Mouse (Mus musculus) intestine, embryonic 16.5 days (tissue): Measurements from ENCODE around the gene Apol7a. TPM values are rescaled to one million over a fixed set of nuclear protein-coding genes. Genes with fewer than 3 reads are reported as not detected.
"Not testable (repeated sequence)": the region's sequence is repeated elsewhere in the genome, so short reads cannot be mapped to it uniquely, and the experiment has no call there.

Source experiments
- ATAC-seq: fragments of 200-750 bp; cut with Nextera tagmentation; 2 replicates; pipeline ENCODE4 v1.8.0; 2017; ENCODE audit warnings: moderate TSS enrichment, moderate library complexity
- H3K27ac ChIP-seq: fragments of 300-500 bp; sonication (generic); 2 replicates; pipeline ENCODE4 v1.5.1; 2014; ENCODE audit warnings: mild to moderate bottlenecking, low read length
- H3K27me3 ChIP-seq: fragments of 300-500 bp; sonication (generic); replicated peaks from 2 replicates; pipeline ENCODE4 v1.6.1; 2014; ENCODE audit warnings: low read length, control low read depth, mixed read lengths; ENCODE audit not compliant: control insufficient read depth, insufficient read depth
- H3K36me3 ChIP-seq: fragments of 300-500 bp; sonication (generic); 2 replicates; pipeline ENCODE4 v1.6.1; 2014; ENCODE audit warnings: low read length, control low read depth; ENCODE audit not compliant: control insufficient read depth, insufficient read depth
- H3K4me1 ChIP-seq: fragments of 300-500 bp; sonication (generic); 2 replicates; pipeline ENCODE4 v1.6.1; 2014; ENCODE audit warnings: low read length, control low read depth, mixed read lengths; ENCODE audit not compliant: control insufficient read depth, insufficient read depth
- H3K4me2 ChIP-seq: fragments of 300-500 bp; sonication (generic); 2 replicates; pipeline ENCODE4 v1.6.1; 2014; ENCODE audit warnings: low read depth, low read length, control low read depth
- H3K4me3 ChIP-seq: fragments of 300-500 bp; sonication (generic); 2 replicates; pipeline ENCODE4 v1.5.1; 2014; ENCODE audit warnings: mild to moderate bottlenecking, low read length
- H3K9ac ChIP-seq: fragments of 300-500 bp; sonication (generic); 2 replicates; pipeline ENCODE4 v1.6.1; 2014; ENCODE audit warnings: low read depth, low read length
- H3K9me3 ChIP-seq: fragments of 300-500 bp; sonication (generic); 2 replicates; pipeline ENCODE4 v1.6.1; 2016; ENCODE audit warnings: low read length, control low read depth; ENCODE audit not compliant: control insufficient read depth
- WGBS: fragments of 180-500 bp; shearing (Covaris S2); extraction: QIAGEN DNeasy Blood & Tissue Kit; methylation state at CpG from one replicate; pipeline ENCODE4 v1.1.7; 2014; 5-methylcytosine and 5-hydroxymethylcytosine counted together
- polyA plus RNA-seq: library from polyadenylated mRNA; unstranded; fragments of >200 nt; fragmentation: Nextera tagmentation; extraction: Ambion mirVana; gene quantifications from 2 replicates; pipeline ENCODE4 v1.2.1, GENCODE M21; 2015

Gene Apol7a
- 12.5 and 13.4 TPM in 2 replicates for polyA plus RNA-seq

GRCm38 (mm10) chr15:77399027-77399426 is at the start of gene Apol7a:
TSS of gene Apol7a (minus strand) at chr15:77399110.
- Histone ChIP-seq H3K4me2 (peak within 1 kb of the TSS; percentile 29), H3K9ac (peak within 1 kb of the TSS; percentile 3; the same call in 1 of the 2 replicates), H3K27ac (peak within 1 kb of the TSS; percentile 53), H3K4me3 (peak within 1 kb of the TSS; percentile 7; the same call in 1 of the 2 replicates)
- H3K4me1 ChIP-seq, H3K36me3 ChIP-seq, H3K27me3 ChIP-seq, H3K9me3 ChIP-seq: not testable (repeated sequence)
- peak; percentile 45; the same call in 1 of the 2 replicates for ATAC-seq
- WGBS, result 48% methylated on average over 9 of the region's 9 CpGs

- not testable (repeated sequence) for ATAC-seq, H3K4me1 ChIP-seq, H3K4me3 ChIP-seq, H3K4me2 ChIP-seq, H3K36me3 ChIP-seq, H3K9me3 ChIP-seq, H3K27ac ChIP-seq, H3K27me3 ChIP-seq, H3K9ac ChIP-seq
- 94% methylated on average over 2 of the region's 2 CpGs for WGBS
These were observed 48.5 kb upstream of the Apol7a start, which contains the start of gene Apol7b for GRCm38 (mm10) chr15:77447392-77447791. TSS of gene Apol7b (minus strand) at chr15:77447492.

GRCm38 (mm10) chr15:77445668-77446067 is 46.8 kb upstream of the Apol7a start:
- not testable (repeated sequence) for H3K4me2 ChIP-seq, H3K36me3 ChIP-seq, H3K27ac ChIP-seq, H3K27me3 ChIP-seq, H3K9me3 ChIP-seq, H3K4me1 ChIP-seq, H3K4me3 ChIP-seq, H3K9ac ChIP-seq
- 70% methylated on average over 1 of the region's 1 CpGs for WGBS
- ATAC-seq, result peak; percentile 70; the same call in 1 of the 2 replicates

- not testable (repeated sequence) for H3K4me1 ChIP-seq, H3K4me2 ChIP-seq, ATAC-seq, H3K9ac ChIP-seq, H3K9me3 ChIP-seq, H3K27me3 ChIP-seq, H3K36me3 ChIP-seq, H3K27ac ChIP-seq, H3K4me3 ChIP-seq
- WGBS, result 81% methylated on average over 7 of the region's 8 CpGs
These were observed 45.8 kb upstream of the Apol7a start for GRCm38 (mm10) chr15:77444746-77445145.

- ATAC-seq, result peak; percentile 96
These were observed 30.0 kb upstream of the Apol7a start for GRCm38 (mm10) chr15:77428690-77429448.

GRCm38 (mm10) chr15:77422925-77423324 is 24.0 kb upstream of the Apol7a start:
- H3K9me3 ChIP-seq, H3K4me3 ChIP-seq, H3K27ac ChIP-seq, H3K27me3 ChIP-seq, H3K4me2 ChIP-seq, H3K36me3 ChIP-seq, H3K4me1 ChIP-seq, H3K9ac ChIP-seq: not testable (repeated sequence)
- 63% methylated on average over 3 of the region's 7 CpGs for WGBS
- ATAC-seq, result peak; percentile 56; the same call in 1 of the 2 replicates

More at GRCm38 (mm10) chr15:77428690-77429448, 30.0 kb upstream of the Apol7a start:
- not testable (repeated sequence) for H3K9ac ChIP-seq, H3K27me3 ChIP-seq, H3K36me3 ChIP-seq, H3K9me3 ChIP-seq, H3K4me1 ChIP-seq, H3K4me2 ChIP-seq, H3K4me3 ChIP-seq, H3K27ac ChIP-seq
- whole genome bisulfite sequencing, result 42% methylated on average over 8 of the region's 10 CpGs

GRCm38 (mm10) chr15:77419657-77420056 is 20.7 kb upstream of the Apol7a start:
- H3K4me2 ChIP-seq, H3K36me3 ChIP-seq, H3K27ac ChIP-seq, H3K27me3 ChIP-seq, ATAC-seq, H3K9ac ChIP-seq, H3K9me3 ChIP-seq, H3K4me3 ChIP-seq, H3K4me1 ChIP-seq: not testable (repeated sequence)
- WGBS, result no CpG with 5 or more reads among the region's 3 CpGs

- not testable (repeated sequence) for H3K36me3 ChIP-seq, H3K9ac ChIP-seq, H3K27me3 ChIP-seq, ATAC-seq, H3K9me3 ChIP-seq, H3K4me3 ChIP-seq, H3K4me1 ChIP-seq, H3K27ac ChIP-seq, H3K4me2 ChIP-seq
- 27% methylated on average over 2 of the region's 10 CpGs for WGBS
These were observed 17.9 kb upstream of the Apol7a start for GRCm38 (mm10) chr15:77416655-77417333.

GRCm38 (mm10) chr15:77415653-77416052 is 16.7 kb upstream of the Apol7a start:
- not testable (repeated sequence) for H3K36me3 ChIP-seq, H3K27ac ChIP-seq, H3K27me3 ChIP-seq, H3K9me3 ChIP-seq, H3K4me1 ChIP-seq, H3K4me2 ChIP-seq, H3K9ac ChIP-seq, ATAC-seq, H3K4me3 ChIP-seq
- WGBS, result 69% methylated on average over 2 of the region's 2 CpGs
